Mouse (Mus musculus) cortical plate, adult 2 months (tissue): ENCODE measurements around the gene Trim68.

Experiments used
- CTCF ChIP-seq: fragments of 200-500 bp; IDR thresholded peaks from 2 replicates; pipeline ENCODE4 v1.5.1; 2011; ENCODE audit warnings: mild to moderate bottlenecking, control low read depth, low read length; ENCODE audit not compliant: insufficient read depth; ENCODE audit errors: extremely low read depth
- POLR2A ChIP-seq: fragments of 200-500 bp; IDR thresholded peaks from 2 replicates; pipeline ENCODE4 v1.6.1; 2011; ENCODE audit warnings: mild to moderate bottlenecking, low read length, control low read depth; ENCODE audit not compliant: insufficient read depth; ENCODE audit errors: extremely low read depth

DNA sequence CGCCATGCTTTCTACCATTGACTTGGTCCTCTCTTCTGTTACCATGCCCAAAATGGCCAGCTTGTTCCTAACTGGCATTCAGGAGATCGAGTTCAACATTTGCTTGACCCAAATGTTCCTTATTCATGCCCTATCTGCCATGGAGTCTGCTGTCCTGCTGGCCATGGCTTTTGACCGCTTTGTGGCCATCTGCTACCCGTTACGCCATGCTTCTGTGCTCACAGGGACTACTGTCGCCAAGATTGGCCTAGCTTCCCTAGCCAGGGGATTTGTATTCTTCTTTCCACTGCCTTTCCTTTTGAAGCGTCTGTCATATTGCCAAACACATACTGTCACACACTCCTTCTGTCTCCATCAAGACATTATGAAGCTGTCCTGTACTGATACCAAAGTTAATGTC lies 11.3 kb upstream of the Trim68 start:
- TF ChIP-seq CTCF (no peak), POLR2A (no peak)
